Mouse (Mus musculus): ENCODE results near the gene Dnmt3l. TPM values are rescaled to one million over a fixed set of nuclear protein-coding genes. Genes with fewer than 3 reads are reported as not detected.
"Not testable (repeated sequence)": the region's sequence is repeated elsewhere in the genome, so short reads cannot be mapped to it uniquely, and the experiment has no call there.

Dnmt3l gene
- total and polyA plus RNA-seq, 2 experiments from 2014 or later: not detected

DNA sequence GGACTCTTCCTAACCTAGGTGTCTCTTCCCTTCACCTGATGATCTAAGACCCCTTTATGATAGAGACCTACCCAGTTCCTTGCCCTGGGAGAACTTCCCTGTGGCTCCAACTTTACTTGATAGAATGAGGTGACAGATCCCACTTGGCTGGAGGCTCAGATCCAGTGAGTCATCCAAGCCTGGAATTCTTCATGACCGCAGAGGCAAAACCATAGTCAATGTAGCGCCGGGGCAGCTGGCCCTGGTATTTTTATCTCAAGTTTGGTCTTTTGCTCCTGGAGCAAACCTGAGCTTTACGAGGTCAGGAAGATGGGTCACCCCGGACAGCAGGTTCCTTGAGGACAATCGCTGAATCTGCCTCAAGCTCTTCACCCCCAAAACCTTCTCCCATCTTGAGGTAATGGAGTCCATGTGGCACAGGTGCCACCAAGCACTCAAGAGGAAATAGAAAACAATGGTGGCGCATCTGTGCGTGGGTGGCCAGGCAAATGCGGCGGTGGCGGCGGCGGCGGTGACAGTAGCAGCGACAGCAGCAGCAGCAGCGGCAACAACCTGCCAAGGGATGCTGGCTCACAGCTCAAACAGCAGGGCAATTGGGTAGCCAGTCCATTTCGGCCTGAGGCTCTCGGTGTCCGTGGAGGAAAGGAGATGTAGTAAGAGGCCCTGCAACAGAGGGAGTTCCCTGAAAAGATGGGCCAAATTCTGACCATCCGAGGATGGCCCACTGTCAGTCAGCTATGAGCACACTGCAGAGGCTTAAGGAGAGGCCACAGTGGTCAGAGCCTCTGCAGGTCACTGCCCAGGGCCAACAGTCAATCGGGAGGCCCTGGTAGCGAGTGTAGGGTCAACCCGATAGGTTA lies 50.3 kb downstream of the Dnmt3l start:
- whole genome bisulfite sequencing: 90% methylated on average over 23 of the region's 23 CpGs

DNA sequence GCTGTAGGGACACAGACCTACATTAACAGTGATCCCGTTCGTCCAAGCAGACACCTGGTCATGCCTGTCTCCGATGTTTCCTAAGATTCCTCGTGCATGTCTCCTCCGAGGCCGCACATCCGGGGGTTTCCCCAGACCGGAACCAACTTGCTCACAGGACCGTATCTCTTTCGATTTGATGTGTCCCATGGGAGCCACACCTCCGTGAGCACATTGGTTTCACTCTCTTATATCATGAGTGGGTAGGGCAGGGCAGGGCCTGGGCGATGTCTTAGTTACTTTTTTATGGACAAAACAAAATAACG lies 50.9 kb downstream of the Dnmt3l start:
- Histone ChIP-seq H3K4me2 (ENCODE audit: low read depth, low read length, poor library complexity, severe bottlenecking) (no peak overlapping the region), H3K4me3 (ENCODE audit: low read depth, low read length) (no peak overlapping the region), H3K36me3 (ENCODE audit: insufficient read depth, low read length) (no peaks in the 10 kb centered on the region), H3K27me3 (ENCODE audit: insufficient read depth, low read length) (no peaks in the 10 kb centered on the region), H3K9ac (replicated peaks; ENCODE audit: low read length, poor library complexity, severe bottlenecking) (no peak overlapping the region), H3K9me3 (ENCODE audit: low read length) (no peaks in the 10 kb centered on the region), H3K4me1 (ENCODE audit: insufficient read depth, low read length) (no peaks in the 10 kb centered on the region), H3K27ac (ENCODE audit: low read depth, low read length) (no peak overlapping the region)
- WGBS: 89% methylated on average over 13 of the region's 13 CpGs
- ATAC-seq (ENCODE audit: low FRiP score) (no peak), DNase-seq (ENCODE audit: low spot score) (no peak)
- TF ChIP-seq CTCF (IDR thresholded peaks at IDR 0.05): no peak

More for the DNA sequence above, 50.3 kb downstream of the Dnmt3l start:
- no peak overlapping the region for H3K4me3 ChIP-seq (ENCODE audit: low read depth, low read length)
- ATAC-seq (ENCODE audit: low FRiP score): no peak
- H3K4me2 ChIP-seq (ENCODE audit: low read depth, low read length, poor library complexity, severe bottlenecking): no peak overlapping the region
- H3K9me3 ChIP-seq (ENCODE audit: low read length): no peaks in the 10 kb centered on the region
- no peaks in the 10 kb centered on the region for H3K4me1 ChIP-seq (ENCODE audit: insufficient read depth, low read length)
- no peak overlapping the region for H3K27ac ChIP-seq (ENCODE audit: low read depth, low read length)
- no peaks in the 10 kb centered on the region for H3K27me3 ChIP-seq (ENCODE audit: insufficient read depth, low read length)
- TF ChIP-seq CTCF (IDR thresholded peaks at IDR 0.05): no peak
- DNase-seq (ENCODE audit: low spot score): no peak
- no peaks in the 10 kb centered on the region for H3K36me3 ChIP-seq (ENCODE audit: insufficient read depth, low read length)
- H3K9ac ChIP-seq (replicated peaks; ENCODE audit: low read length, poor library complexity, severe bottlenecking): no peak overlapping the region

DNA sequence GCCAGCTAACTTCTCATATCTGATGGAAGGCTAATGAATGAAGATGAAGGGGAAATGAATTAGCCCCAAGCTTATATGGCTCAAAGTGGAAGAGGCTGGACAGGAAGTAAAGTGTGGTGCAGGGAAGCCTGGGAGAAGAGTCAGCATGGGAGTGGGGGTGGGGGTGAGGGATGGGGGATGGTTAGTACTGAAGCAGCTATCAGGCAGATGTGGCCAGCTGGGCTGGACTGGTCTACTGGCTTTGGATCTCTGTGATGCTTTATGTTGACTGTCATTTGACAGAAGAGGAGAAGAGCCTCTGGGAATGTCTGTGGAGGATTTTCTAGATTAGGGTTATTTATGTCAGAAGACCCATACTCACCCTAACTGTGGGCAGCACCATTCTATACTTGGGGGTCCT lies 53.5 kb downstream of the Dnmt3l start:
- no peak overlapping the region for H3K4me2 ChIP-seq (ENCODE audit: low read depth, low read length, poor library complexity, severe bottlenecking)
- DNase-seq (ENCODE audit: low spot score): no peak
- H3K9ac ChIP-seq (replicated peaks; ENCODE audit: low read length, poor library complexity, severe bottlenecking): no peak overlapping the region
- no peaks in the 10 kb centered on the region for H3K9me3 ChIP-seq (ENCODE audit: low read length)
- no peak overlapping the region for H3K4me3 ChIP-seq (ENCODE audit: low read depth, low read length)
- ATAC-seq (ENCODE audit: low FRiP score): no peak
- no peak for TF ChIP-seq CTCF (IDR thresholded peaks at IDR 0.05)
- no peak overlapping the region for H3K27ac ChIP-seq (ENCODE audit: low read depth, low read length)
- no peaks in the 10 kb centered on the region for H3K27me3 ChIP-seq (ENCODE audit: insufficient read depth, low read length)
- H3K4me1 ChIP-seq (ENCODE audit: insufficient read depth, low read length): no peaks in the 10 kb centered on the region
- H3K36me3 ChIP-seq (ENCODE audit: insufficient read depth, low read length): no peaks in the 10 kb centered on the region

DNA sequence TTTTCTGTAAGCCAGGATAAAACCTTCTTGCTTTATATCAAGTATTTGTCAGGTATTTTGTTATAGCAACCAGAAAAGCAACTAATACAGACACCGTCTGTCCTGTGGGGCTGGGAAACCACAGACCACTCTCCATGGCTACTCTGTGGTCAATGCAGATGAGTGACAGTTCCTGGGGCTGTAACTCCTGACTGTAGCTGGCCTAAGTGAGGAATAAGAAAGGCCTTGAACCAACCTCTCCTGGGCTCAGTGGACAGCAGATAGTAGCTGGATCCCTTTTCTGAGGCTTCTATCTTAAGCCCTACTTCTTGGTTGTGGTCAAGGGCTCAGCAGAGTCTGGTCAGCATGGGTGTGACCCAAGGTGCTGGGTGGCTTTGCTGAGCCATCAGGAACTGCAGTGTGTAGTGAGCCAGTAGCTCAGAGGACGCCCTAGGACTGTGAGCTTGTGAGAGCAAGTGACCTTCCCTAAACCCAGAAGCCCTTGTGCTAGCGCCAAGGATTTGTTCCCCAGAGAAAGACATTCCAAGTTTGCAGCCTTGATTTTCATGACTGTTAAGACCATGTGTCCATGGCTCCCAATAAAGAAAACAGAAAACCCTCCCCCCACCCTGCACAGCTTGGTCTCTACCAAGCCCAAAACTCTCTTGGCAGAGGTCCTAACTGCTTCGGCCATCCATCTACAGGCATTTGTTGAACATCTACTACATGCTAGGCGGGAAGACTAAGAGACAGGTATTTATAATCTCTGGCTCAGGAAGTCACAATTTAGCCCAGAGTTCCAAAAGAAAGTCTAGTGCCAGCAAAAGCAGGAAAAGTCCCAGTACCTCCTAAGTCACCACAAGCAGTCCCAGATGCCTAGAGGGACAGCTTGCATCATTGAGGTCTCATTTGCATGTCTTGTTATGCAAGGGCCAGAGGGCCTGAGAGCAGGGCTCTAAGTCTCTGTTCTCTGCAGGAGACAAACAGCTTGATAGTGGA lies 54.5 kb downstream of the Dnmt3l start:
- ATAC-seq (ENCODE audit: low FRiP score) (no peak), DNase-seq (ENCODE audit: low spot score) (no peak)
- WGBS: 86% methylated on average over 5 of the region's 5 CpGs
- Histone ChIP-seq H3K4me2 (ENCODE audit: low read depth, low read length, poor library complexity, severe bottlenecking) (no peak overlapping the region), H3K9ac (replicated peaks; ENCODE audit: low read length, poor library complexity, severe bottlenecking) (no peak overlapping the region), H3K27me3 (ENCODE audit: insufficient read depth, low read length) (no peaks in the 10 kb centered on the region), H3K36me3 (ENCODE audit: insufficient read depth, low read length) (no peaks in the 10 kb centered on the region), H3K27ac (ENCODE audit: low read depth, low read length) (no peak overlapping the region), H3K9me3 (ENCODE audit: low read length) (no peaks in the 10 kb centered on the region), H3K4me3 (ENCODE audit: low read depth, low read length) (no peak overlapping the region), H3K4me1 (ENCODE audit: insufficient read depth, low read length) (no peaks in the 10 kb centered on the region; the same call in 1 of the 2 replicates)
- no peak for TF ChIP-seq CTCF (IDR thresholded peaks at IDR 0.05)

DNA sequence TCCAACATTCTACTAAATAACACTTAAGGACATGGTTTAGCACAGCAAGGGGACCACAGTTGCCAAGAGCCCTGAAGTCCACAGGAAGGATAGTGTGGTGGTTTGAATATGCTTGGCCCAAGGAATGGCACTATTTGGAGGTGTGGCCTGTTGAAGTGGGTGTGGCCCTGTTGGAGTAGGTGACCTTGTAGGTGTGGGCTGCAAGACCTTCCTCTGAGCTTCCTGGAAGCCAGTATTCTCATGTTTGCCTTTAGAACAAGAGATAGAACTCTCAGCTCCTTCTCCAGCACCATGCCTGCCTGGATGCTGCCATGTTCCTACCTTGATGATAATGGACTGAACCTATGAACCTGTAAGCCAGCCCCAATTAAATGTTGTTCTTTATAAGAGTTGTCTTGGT lies 58.1 kb downstream of the Dnmt3l start:
- not testable (repeated sequence) for H3K27me3 ChIP-seq (ENCODE audit: insufficient read depth, low read length); H3K4me3 ChIP-seq (ENCODE audit: low read depth, low read length); H3K4me1 ChIP-seq (ENCODE audit: insufficient read depth, low read length); H3K27ac ChIP-seq (ENCODE audit: low read depth, low read length); ATAC-seq (ENCODE audit: low FRiP score); H3K36me3 ChIP-seq (ENCODE audit: insufficient read depth, low read length); H3K9me3 ChIP-seq (ENCODE audit: low read length); DNase-seq (ENCODE audit: low spot score); H3K9ac ChIP-seq (replicated peaks; ENCODE audit: low read length, poor library complexity, severe bottlenecking); H3K4me2 ChIP-seq (ENCODE audit: low read depth, low read length, poor library complexity, severe bottlenecking)
